Mouse (Mus musculus) liver, embryonic 14.5 days (tissue): ENCODE results near the gene Dnajc14.

Experiments
- CTCF ChIP-seq: IDR thresholded peaks from 2 replicates; pipeline ENCODE4 v1.5.1; 2016; ENCODE audit warnings: antibody characterized with exemption, low read depth, control low read depth
- EP300 ChIP-seq: IDR thresholded peaks from 2 replicates; pipeline ENCODE4 v1.6.1; 2016; ENCODE audit warnings: antibody characterized with exemption, low read depth

DNA sequence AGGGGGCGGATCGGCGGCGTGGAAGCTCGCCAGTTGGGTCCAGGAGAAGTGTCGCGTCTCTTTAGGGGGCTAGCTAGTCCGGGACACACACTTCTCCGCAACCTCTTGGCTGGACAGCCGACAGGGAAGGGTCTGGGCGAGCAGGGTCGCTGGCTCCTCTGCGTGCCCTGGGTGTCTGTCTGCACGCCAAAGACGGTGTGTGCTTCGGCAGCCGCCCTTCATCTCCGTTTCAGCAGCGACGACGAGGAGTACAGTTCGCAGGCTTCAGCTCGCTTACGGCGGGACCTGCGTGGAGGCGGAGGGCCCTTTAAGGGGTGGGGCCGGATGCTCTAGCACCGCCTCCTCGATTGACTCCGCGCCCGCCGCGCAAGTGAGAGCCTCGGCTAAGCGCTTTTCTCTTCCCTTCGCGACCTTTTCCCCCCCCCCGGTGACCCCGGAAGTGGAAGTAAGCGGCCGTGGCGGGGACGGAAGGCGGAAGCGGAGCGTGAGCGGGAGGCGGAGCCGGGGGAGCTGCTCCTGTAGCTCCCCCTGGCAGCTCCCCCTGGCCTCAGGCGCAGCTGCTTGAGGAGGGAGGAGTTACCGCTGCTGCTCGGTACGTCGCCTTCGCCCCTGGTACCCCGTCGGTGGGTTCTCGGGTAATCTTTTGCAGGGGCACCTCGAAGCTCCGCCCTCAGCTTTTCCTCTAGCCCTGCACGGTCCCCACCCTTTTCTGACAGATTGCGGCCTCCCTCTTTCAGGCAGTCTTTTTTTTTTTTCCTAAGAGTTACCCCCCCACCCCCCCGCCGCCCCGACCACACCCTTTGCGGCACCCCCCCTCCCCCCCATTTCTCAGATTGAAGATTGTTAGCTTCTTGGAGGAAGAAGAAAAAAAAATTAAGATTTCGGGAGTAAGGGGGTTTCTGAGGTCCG, 1.5 kb downstream of the Dnajc14 start:
- TF ChIP-seq CTCF (peak; percentile 50), EP300 (peak; percentile 14; the same call in 1 of the 2 replicates)
